28 mouse cellular contexts compared by ENCODE assay signal in genomic region chr17:65902281-65902680, GRCm38 (mm10).
"Had no signal": no experiment of that assay in that cellular context is flagged by ENCODE, and none has a peak within 500 bp of the region (broad histone marks: within the 10 kb centered on the region; RNA-seq: fewer than 3 reads in every experiment).

No protein-coding gene starts in this region.

- DNase-seq: gastrocnemius, adult 2 months; gastrocnemius, postnatal 10 days; gastrocnemius, postnatal 25 days; heart, adult 18-20 months; heart, postnatal 10 days; kidney, adult 11 months; kidney, adult 2 months; kidney, adult 9 months; kidney, postnatal 14 days; kidney, postnatal 36 days; layer of hippocampus, adult 9-11 months; layer of hippocampus, postnatal 36 days; liver; liver, embryonic 13.5 days; liver, postnatal 0 days had no signal

- H3K27ac ChIP-seq: gastrocnemius, adult 2 months; heart, embryonic 10.5 days; hindbrain, embryonic 10.5 days; hindbrain, embryonic 12.5 days; hindbrain, embryonic 15.5 days; hindbrain, postnatal 0 days; kidney, embryonic 15.5 days; kidney, postnatal 0 days; left cerebral cortex, adult 2 months; limb, embryonic 10.5 days; limb, embryonic 12.5 days; liver, embryonic 13.5 days; liver, embryonic 15.5 days had no signal

- H3K4me3 ChIP-seq: gastrocnemius, adult 2 months; heart, embryonic 10.5 days; heart, embryonic 12.5 days; hindbrain, embryonic 10.5 days; hindbrain, embryonic 12.5 days; hindbrain, embryonic 15.5 days; kidney, embryonic 15.5 days; left cerebral cortex, adult 2 months; limb, embryonic 10.5 days; limb, embryonic 12.5 days; liver, embryonic 13.5 days; liver, embryonic 15.5 days had no signal

- H3K4me1 ChIP-seq: hindbrain, embryonic 15.5 days had no signal

- ATAC-seq: hindbrain, postnatal 0 days; intestine, embryonic 16.5 days; liver, postnatal 0 days had no signal
